Mouse (Mus musculus) stomach, postnatal 0 days (tissue): ENCODE data around the gene Cfap77.

Experiments used
- CTCF ChIP-seq: IDR thresholded peaks from 2 replicates; pipeline ENCODE4 v1.5.1; 2016; ENCODE audit warnings: antibody characterized with exemption, low read depth, mild to moderate bottlenecking, moderate library complexity
- EP300 ChIP-seq: optimal IDR thresholded peaks from 2 replicates; pipeline ENCODE3; 2016; ENCODE audit warnings: antibody characterized with exemption

DNA sequence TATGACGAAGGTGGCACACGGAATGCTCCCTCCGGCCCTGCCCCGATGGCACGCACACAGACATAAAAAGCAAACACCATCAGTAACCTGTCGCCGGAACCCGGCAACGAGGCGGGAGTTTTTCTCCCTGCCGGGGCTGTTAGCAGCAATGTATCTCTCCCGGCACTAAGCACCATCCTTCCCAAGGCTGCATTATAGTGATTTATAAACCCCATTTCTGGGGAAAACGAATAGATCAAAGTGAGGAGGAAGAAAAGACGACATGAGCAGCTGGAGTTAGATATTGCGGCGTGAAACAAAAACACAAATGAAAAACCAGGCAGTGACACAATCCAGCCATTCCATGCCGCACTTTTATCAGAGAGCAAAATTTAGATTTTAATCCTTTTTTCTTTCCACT lies 33.8 kb downstream of the Cfap77 start:
- TF ChIP-seq CTCF: no peak
- no peak for TF ChIP-seq EP300
